Mouse (Mus musculus) layer of hippocampus, adult 9-10 months (tissue): ENCODE results near the gene 2300003K06Rik.
"Not testable (repeated sequence)": the region's sequence is repeated elsewhere in the genome, so short reads cannot be mapped to it uniquely, and the experiment has no call there.

ENCODE experiments used
- DNase-seq: peaks from one replicate; pipeline ENCODE4 v3.0.0; 2022; ENCODE audit warnings: low spot score

2300003K06Rik gene

GRCm38 (mm10) chr11:99837966-99838365 is at the start of gene 2300003K06Rik:
Gene 2300003K06Rik, minus strand, starts transcription at chr11:99838066.
- DNase-seq, result no peak

GRCm38 (mm10) chr11:99878887-99879286 is 41.0 kb upstream of the 2300003K06Rik start, which contains the start of gene Gm11567:
Gene Gm11567, plus strand, starts transcription at chr11:99879187.
- not testable (repeated sequence) for DNase-seq

- DNase-seq, result not testable (repeated sequence)
These were observed 35.2 kb upstream of the 2300003K06Rik start, which contains the start of gene Krtap9-1 for GRCm38 (mm10) chr11:99873089-99873488. Gene Krtap9-1, plus strand, starts transcription at chr11:99873389.

- DNase-seq, result not testable (repeated sequence)
These were observed 26.3 kb upstream of the 2300003K06Rik start, which contains the start of gene Gm11559 for GRCm38 (mm10) chr11:99864176-99864575. Gene Gm11559, plus strand, starts transcription at chr11:99864476.

- no peak for DNase-seq
These were observed 20.9 kb upstream of the 2300003K06Rik start for GRCm38 (mm10) chr11:99858761-99859160.

- DNase-seq, result no peak
These were observed 19.8 kb upstream of the 2300003K06Rik start, which contains the start of gene Gm11568 for GRCm38 (mm10) chr11:99857617-99858016. Gene Gm11568, plus strand, starts transcription at chr11:99857917.

GRCm38 (mm10) chr11:99854121-99854520 is 16.3 kb upstream of the 2300003K06Rik start:
- DNase-seq, result no peak

GRCm38 (mm10) chr11:99851508-99851907 is 13.6 kb upstream of the 2300003K06Rik start, which contains the start of gene Krtap4-16:
Gene Krtap4-16, minus strand, starts transcription at chr11:99851608.
- DNase-seq, result no peak

GRCm38 (mm10) chr11:99846746-99847145 is 8.9 kb upstream of the 2300003K06Rik start:
- no peak for DNase-seq

- DNase-seq, result no peak
These were observed 4.3 kb upstream of the 2300003K06Rik start for GRCm38 (mm10) chr11:99842185-99842584.

GRCm38 (mm10) chr11:99815566-99815965 is 22.3 kb downstream of the 2300003K06Rik start, which contains the start of gene Gm11564:
Gene Gm11564, minus strand, starts transcription at chr11:99815666.
- DNase-seq, result not testable (repeated sequence)

- DNase-seq, result not testable (repeated sequence)
These were observed 28.1 kb downstream of the 2300003K06Rik start, which contains the start of gene Krtap4-13 for GRCm38 (mm10) chr11:99809792-99810191. Gene Krtap4-13, minus strand, starts transcription at chr11:99809892.

- DNase-seq, result not testable (repeated sequence)
These were observed 33.5 kb downstream of the 2300003K06Rik start, which contains the start of gene Gm11554 for GRCm38 (mm10) chr11:99804346-99804745. Gene Gm11554, minus strand, starts transcription at chr11:99804446.

GRCm38 (mm10) chr11:99798832-99799231 is 39.0 kb downstream of the 2300003K06Rik start, which contains the start of gene Gm11569:
Gene Gm11569, minus strand, starts transcription at chr11:99798932.
- not testable (repeated sequence) for DNase-seq

- DNase-seq, result no peak
These were observed 44.5 kb downstream of the 2300003K06Rik start, which contains the start of gene Gm11596 for GRCm38 (mm10) chr11:99793367-99793766. Gene Gm11596, minus strand, starts transcription at chr11:99793467.
